Mouse (Mus musculus) yolk sac, embryonic 10.5 days (tissue): Measurements from ENCODE around the gene Rec8.
A peak's percentile ranks its signal among the peaks of the same experiment; 100 is the strongest.

Experiments used
- DNase-seq: peaks from one replicate; pipeline ENCODE4 v3.0.0-alpha.2; 2017; ENCODE audit warnings: low spot score

Rec8 gene

DNA sequence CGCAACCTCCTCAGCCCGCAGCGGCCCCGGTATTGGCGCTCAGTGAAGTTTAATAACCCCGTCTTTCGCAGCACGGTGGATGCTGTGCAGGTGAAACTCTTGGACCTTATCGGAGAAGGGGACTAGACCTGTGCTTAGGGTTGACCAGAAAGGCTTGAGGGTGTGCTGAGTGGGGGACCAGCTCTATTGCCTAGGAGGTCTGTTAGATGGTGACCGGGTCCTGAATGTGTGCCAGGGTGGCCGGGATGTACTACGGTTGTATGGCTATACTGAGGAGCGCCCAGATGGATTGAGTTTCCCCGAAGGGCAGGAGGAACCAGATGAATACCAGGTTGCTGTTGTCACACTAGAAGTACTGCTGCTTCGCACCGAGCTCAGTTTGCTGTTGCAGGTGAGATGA lies 25.6 kb upstream of the Rec8 start:
- DNase-seq: no peak

DNA sequence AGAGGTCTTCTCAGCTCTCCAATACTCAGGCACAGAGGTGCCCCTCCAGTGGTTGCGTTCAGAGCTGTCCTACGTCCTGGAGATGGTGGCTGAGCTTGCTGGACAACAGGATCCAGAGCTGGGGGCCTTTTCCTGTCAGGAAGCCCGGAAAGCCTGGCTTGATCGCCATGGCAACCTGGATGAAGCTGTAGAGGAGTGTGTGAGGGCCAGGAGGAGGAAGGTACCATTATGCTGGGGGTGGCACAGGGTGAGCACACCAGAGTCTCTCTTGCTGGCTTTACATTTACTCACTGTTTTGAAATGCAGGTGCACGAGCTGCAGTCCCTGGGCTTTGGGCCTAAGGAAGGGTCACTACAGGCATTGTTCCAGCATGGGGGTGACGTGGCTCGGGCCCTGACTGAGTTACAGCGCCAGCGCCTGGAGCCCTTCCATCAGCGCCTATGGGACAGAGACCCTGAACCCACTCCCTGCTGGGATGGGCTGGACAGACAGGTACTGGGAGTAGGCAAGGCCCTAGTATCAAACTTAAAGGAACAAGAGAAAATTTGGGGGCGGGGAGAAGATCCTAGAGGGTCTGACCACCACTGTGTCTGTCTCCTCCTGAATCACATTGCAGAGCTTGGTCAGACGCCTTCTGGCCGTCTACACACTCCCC lies 21.7 kb upstream of the Rec8 start:
- no peak for DNase-seq

DNA sequence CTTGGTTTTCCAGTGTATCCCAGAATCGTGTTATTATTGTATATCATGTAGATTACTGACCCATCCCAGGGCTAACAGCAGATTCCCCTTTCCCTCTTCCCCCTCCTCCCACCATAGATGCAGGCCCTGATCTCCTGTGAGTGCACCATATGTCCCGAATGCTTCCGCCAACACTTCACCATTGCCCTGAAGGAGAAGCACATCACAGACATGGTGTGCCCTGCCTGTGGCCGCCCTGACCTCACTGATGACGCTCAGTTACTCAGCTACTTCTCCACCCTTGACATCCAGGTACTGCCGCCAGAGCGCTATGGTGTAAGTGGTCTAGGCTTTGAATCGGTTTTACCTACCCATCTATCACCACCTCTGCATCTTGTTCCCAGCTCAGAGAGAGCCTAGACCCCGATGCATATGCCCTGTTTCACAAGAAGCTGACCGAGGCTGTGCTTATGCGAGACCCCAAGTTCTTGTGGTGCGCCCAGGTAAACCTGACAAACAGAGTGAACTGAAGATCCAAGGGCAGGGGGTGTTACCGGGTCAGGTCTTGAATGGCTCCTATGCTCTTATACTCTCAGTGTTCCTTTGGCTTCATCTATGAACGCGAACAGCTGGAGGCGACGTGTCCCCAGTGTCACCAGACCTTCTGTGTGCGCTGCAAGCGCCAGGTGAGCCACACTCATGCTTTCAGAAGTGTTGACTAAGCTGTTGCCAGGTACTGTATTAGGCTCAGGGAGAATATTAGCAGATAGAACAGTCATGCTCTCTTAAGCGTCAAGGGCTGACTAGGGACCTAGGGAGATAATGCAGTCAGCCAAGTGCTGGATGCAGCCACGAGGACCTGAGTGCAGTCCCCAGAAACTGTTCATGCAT lies 19.1 kb upstream of the Rec8 start:
- no peak for DNase-seq

DNA sequence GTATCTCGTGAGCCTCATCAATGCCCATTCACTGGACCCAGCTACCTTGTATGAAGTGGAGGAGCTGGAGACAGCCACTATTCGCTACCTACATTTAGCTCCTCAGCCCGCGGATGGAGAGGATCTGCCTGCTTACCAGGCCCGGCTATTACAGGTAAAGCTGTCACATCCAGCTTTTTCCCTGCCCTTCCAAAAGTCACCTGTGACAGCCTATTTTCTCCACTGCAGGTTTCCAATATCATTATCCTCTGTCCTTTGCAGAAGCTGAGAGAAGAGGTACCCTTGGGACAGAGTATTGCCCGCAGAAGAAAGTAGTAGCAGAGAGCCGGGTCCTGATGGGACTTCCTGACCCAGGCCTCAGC lies 14.6 kb upstream of the Rec8 start, which contains the start of gene Irf9:
TSS of gene Irf9 (plus strand) at position 301 of the 362 bp plus-strand sequence.
- no peak for DNase-seq

DNA sequence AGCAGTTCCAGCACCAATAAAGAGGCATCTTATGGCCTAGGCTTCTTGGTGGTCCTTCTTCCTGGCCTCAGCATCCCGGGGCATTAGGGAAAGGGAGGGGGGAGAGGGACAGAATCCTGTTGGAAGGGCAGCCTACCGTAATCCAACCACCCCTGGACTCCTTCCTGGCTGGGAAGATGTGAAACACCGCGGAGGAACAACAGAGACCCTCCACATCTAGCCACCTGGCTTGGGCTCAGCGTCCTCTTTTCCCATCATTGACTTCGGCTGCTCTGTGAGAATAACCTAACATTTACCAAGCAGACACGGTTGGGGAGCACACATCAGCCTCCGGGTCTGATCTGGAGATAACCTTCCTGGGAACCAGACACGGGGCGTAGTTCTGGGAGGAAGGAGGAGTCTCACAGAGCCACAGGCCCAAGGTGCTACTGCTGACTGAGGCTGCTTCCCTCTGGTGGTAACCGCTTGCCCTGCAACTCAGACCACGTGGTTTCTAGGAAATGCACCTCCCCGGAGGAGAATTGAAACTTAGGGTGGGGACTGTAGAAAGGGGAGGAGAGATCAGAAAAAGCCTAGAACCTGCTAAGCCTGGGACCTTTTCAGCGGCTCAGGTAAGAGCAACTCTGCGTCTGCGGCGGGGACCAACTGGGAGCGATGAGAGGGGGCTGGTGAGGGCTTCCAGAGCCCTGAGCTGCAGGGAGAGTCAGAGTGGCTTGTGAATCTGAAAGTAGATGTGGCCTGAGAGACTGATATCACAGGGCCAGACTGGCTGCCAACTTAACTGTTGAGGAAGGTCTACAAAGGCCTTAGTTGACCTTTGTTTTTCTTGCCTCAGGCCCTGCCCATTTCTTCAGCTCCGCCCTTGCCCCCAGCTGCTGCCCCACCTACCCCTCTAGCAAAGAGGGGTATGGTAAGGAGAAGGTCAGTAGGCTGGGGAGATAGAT lies 13.9 kb upstream of the Rec8 start:
- DNase-seq: peak; percentile 96

DNA sequence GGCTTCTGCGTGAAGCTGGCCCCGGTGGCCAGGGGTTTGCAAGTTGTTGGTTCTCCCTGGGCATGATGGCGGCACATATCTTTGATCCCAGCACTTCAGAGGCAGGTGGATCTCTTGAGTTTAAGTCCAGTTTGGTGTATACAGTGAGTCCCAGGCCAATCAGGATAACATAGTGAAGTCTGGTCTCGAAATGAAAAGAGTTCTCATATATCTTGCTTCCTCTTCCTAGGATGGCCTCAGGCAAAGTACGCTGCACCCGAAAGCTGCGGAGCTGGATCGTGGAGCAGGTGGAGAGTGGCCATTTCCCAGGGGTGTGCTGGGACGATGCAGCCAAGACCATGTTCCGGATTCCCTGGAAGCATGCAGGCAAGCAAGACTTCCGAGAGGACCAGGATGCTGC lies 13.0 kb upstream of the Rec8 start:
- DNase-seq: no peak

DNA sequence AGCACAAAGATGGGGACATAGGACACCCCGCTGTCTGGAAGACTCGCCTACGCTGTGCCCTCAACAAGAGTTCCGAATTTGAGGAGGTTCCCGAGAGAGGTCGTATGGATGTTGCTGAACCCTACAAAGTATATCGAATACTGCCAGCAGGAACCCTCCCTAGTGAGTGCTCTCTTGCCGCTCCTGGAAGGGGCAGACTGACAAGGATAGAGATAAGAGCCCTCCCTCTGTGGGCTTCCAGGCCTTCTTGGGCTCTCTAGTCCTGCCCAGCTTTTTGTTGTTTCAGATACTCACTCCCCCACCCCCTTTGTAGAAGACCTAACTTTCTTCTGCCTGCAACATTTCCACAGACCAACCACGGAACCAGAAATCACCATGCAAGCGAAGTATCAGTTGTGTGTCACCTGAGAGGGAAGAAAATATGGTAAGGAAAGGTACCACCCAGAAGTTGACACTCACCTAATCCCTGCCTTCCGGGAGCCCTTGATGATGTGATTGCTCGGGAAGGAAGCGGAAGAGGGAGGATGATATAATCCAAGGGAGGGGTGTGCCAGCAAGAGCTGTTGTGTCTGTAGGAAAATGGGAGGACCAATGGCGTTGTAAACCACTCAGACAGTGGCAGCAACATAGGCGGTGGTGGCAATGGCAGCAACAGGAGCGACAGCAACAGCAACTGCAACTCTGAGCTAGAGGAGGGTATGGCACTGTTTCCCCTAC lies 11.9 kb upstream of the Rec8 start:
- DNase-seq: no peak

DNA sequence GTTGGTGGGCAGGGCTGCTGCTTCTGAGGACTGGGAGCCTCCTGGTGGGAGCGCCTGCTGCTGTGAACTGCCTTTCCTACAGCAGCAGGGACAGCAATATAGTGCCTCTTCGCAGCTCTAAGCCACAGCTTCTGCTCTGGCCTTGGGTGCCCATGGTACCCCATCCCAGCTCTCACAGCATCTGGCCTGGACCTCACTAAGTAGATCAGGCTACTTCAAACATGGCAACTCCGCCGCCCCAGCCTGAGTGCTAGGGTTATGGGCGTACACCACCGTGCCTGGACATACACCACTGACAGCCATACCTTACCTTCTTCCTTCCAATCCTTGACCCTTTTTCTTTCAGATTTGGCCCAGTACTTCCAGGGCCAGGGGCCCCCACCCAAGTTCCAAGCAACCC lies 9.5 kb upstream of the Rec8 start:
- DNase-seq: no peak

DNA sequence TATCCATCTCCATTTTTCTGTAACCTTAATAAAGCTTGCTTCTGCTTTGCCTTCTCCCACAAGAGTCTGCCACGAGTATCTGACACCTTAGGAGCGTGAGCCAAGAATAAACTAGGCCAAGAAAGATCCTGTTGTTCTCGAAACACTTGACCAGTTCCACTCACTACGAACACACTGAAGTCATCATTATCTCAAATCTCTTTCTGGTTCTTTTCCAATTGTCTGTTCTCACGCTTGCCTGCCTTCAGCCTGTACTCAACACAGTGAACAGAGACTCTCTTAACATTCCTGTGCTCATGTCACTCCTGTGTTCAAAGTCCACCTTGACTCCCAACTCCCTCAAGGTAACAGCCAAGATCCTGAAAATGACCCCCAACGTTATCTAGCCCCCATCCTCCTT lies 4.5 kb upstream of the Rec8 start:
- DNase-seq: peak; percentile 44

DNA sequence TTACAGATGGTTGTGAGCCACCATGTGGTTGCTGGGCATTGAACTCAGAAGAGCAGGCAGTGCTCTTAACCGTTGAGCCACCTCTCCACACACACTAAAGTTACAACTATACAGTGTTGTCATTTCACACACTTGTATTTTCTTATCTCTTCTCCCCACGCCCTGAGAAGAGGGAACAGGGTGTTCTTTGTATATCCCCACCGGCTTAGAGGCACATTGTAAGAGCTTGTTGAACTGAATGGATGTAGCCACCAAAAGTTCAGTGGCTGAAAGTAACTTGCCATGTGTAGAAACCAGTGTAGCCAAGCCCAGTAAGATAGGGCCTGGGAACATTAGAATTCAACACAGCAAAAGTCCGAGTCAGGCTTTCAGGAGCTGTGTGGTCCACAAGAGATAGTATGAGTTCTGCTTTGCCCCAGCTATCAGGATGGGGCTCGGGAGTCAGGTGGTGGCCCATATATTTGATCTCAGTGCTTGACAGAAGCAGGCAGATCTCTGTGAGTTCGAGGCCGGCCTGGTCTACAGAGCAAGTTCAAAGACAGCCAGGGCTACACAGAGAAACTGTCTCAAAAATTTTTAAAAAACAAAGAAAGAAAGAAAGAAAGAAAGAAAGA lies 3.2 kb upstream of the Rec8 start:
- DNase-seq: no peak

DNA sequence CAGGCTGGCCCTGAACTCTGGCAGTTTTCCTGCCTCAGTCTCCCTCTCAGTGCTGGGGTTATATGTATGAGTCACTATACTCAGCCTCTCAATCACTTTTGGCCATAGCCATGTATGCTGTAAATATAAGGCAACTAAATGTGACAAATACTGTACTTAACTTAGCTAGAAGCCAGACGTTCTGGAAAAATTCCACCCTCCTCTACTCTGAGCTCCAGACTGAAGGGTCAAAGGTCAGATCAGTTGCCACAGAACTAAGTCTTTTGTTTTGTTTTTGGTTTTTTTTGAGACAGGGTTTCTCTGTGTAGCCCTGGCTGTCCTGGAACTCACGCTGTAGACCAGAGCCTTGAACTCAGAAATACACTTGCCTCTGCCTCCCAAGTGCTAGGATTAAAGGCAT lies 2.0 kb upstream of the Rec8 start:
- DNase-seq: peak; percentile 54

DNA sequence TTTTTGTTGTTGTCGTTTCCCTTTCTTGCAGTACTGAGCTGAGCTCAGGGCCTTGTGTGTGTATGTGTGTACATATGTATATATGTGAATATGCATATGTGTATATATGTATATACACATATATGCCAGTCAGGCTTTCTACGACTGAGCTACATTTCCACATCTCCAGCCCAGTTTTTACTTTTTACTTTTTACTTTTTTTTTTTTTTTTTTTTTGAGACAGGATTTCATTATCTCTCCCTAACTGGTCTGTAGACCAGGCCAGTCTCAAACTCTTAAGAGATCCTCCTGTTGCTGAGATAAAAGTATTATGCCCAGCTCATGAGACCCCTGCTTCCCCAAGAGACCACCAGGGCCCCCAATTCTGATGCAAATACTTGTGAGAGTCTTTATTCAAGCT lies 993 bp upstream of the Rec8 start:
- DNase-seq: no peak

DNA sequence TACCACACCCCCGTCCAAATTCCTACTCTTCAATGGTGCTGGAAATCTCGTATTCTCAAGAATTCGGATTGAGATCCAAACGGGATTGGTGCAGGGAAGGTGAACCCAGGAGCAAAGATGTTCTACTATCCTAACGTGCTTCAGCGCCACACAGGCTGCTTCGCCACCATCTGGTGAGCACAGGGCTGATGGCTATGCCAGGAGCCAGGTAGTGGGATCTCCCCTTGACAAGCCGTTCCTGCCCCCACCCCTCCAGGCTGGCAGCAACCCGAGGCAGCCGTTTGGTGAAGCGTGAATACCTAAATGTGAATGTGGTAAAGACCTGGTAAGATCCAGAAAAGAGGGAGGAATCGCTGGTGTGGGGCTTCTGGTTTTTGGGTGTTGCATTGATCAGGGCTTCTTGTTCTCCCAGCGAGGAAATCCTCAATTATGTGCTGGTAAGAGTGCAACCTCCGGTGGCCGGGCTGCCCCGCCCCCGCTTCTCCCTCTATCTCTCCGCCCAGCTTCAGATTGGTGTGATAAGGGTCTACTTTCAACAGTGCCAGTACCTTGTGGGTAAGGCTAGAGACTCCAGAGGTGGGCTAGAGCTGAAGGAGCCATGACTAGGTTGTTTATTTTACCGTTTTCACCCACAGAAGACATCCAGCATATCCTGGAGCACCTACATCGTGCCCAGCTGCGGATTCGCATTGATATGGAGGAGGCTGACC lies 804 bp downstream of the Rec8 start:
- DNase-seq: peak; percentile 19

DNA sequence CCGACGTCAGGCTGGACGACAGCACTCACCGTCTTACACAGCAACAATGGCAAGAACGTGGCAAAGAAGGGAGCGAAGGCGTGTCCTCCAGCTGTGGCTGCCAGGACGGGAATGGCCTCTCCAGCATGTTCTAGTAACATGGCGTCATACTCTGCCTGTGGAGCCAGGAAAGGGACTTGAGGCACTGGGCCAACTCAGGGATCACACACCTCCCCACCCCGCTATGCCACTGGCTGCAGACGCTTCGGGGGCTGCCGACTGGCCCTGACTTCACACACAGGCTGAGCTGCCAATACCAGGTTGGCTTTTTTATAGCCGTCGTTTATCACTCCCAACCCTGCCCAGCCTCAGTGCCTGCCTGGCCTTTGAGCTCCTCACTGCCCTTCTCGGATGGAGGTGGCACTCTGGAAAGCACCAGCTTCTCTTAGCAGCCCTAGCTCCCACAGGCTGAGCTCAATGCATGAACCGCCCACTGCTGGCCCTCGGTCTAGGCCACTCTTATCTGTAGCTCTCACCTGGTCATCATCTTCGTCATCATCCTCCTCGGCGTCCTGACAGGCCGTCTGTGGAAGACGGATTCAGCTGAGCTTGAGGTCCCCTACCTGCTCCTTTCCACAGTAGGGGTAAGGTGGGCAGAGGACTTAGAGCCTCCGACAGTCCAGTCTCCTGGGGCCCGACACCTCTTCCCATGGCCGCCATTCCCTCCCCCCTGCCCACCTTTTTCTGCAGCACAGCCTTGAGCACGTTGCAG lies 10.4 kb downstream of the Rec8 start:
- DNase-seq: no peak

DNA sequence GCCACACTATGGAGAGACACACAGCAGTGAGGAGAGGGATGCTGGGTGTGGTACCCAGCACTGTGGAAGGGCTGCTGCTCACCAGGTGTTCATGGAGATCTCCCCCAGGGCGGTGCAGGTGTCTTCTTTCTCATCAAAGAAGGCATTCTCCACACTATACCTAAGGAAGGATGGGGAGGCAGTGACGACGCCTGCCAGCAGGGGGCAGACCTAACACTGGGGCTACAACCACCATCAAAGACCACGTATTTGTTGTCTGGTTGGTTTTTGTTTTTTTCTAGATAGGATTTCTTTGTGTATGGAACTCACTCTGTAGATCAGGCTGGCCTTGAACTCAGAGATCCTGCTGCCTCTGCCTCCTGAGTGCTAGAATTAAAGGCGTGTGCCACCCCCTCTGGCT lies 11.5 kb downstream of the Rec8 start:
- no peak for DNase-seq

DNA sequence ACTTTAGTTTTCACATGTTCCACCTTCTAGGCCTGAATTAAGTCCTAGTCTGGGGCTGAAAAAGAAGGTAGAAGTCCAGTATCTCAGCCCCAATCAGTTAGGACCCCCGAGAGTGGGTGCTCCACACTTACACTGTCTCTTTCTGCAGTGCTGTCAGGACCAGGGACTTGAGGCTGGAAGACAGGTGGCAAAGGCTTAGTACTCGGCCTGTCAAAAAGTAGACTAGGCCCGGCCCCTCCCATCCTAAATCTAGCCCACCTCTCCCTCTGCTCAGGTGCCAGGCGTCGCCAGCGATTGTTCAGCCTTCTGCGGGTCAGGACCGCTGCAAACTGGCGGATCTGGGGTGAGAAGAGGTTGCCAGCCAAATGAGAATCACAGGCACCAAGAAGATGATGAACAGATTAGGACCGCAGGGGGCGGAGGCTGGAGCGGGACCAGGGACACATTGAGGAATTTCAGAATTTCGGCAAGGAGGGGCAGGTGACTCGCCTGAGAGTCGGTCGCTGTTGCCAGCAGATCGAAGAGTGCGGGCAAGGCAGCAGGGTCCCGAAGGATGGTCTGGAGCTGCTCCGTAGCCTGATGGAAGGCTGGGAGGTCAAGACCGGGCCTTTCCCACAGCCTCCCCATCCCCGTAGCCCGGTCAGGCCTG lies 17.2 kb downstream of the Rec8 start:
- no peak for DNase-seq

DNA sequence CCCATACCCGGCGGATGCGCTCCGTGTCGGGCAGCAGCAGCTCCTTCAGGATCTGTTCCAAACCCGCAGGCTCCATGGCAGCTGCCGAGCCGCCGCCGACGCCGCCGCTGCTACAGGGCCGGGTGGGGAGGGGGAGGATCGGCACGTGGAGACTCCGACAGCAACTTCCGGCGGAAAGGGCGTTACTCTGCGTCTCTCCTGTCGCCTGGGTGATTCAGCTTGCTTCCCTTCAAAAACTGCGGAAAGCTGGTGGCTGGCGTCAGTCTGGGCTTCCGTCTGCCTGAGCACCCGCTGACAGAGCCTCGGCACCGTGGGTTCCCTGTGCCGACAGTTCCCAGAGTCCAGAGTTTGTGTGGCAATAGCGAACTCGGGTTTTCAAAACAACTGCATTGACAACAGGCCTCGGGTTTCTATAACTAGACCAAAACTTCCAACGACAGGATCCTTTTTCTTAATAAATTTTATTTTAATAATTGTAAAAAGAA lies 17.7 kb downstream of the Rec8 start, which contains the start of gene Ipo4:
TSS of gene Ipo4 (minus strand) at position 435 of the 485 bp plus-strand sequence.
- peak; percentile 87 for DNase-seq

DNA sequence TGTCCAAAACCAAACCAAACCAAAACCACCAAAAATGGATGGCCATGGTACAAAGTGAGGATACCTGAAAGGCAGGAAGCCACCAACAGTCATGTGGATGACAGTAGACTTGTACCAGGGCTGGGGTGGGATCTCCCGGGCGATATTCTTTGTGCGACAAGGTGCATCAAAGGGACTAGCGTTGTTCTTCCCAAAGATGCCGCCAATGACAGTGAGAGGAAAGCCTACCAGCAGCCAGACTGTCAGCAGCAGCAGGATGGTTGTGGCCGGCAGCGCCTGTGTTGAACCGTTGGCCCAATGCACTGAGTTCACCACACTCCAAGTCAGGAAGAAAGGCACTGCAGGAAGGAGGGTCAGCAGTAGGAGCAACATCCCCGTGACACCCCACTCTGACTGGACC lies 20.0 kb downstream of the Rec8 start, which contains the start of gene Gm49378:
TSS of gene Gm49378 (minus strand) at position 101 of the 400 bp plus-strand sequence.
- no peak for DNase-seq

DNA sequence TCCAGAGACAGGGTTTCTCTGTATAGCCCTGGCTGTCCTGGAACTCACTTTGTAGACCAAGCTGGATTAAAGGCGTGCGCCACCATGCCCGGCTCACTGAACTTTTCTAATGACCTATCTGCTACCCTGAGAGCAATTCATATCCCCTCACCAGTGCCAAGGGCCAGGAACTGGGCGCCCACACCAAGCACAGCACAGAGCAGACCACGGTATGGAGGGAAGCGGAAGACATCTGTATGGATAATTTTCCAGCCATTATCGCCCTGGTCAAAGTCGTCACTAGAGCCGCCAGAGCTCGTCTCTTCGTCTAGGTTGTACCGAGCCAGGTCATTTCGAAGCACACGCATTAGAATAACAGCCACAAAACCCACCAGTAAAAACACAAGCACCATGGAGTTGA lies 23.0 kb downstream of the Rec8 start:
- DNase-seq: no peak
